Mouse (Mus musculus) liver, postnatal 0 days (tissue): ENCODE results near the gene Arhgef11. TPM values are rescaled to one million over a fixed set of nuclear protein-coding genes. Genes with fewer than 3 reads are reported as not detected.

Experiments used
- ATAC-seq: fragments of 200-750 bp; cut with Nextera tagmentation; 2 replicates; pipeline ENCODE4 v1.8.0; 2017; ENCODE audit warnings: mild to moderate bottlenecking, moderate library complexity
- DNase-seq: peaks from one replicate; pipeline ENCODE4 v3.0.0-alpha.2; 2016
- H3K27ac ChIP-seq: fragments of 300-500 bp; sonication (generic); 2 replicates; pipeline ENCODE4 v1.5.1; 2014; ENCODE audit warnings: antibody characterized with exemption, moderate library complexity, mild to moderate bottlenecking, low read depth
- H3K27me3 ChIP-seq: fragments of 300-500 bp; sonication (generic); 2 replicates; pipeline ENCODE4 v1.6.1; 2014; ENCODE audit warnings: low read length, control low read depth, mixed read lengths; ENCODE audit not compliant: insufficient read depth
- H3K36me3 ChIP-seq: fragments of 300-500 bp; sonication (generic); replicated peaks from 2 replicates; pipeline ENCODE4 v1.6.1; 2014; ENCODE audit warnings: mild to moderate bottlenecking, control low read depth, low read length, moderate library complexity, mixed read lengths; ENCODE audit not compliant: insufficient read depth
- H3K4me1 ChIP-seq: fragments of 300-500 bp; sonication (generic); 2 replicates; pipeline ENCODE4 v1.6.1; 2014; ENCODE audit warnings: antibody characterized with exemption, mild to moderate bottlenecking, control low read depth; ENCODE audit not compliant: insufficient read depth
- H3K4me2 ChIP-seq: fragments of 300-500 bp; sonication (generic); 2 replicates; pipeline ENCODE4 v1.6.1; 2014; ENCODE audit warnings: low read depth, mild to moderate bottlenecking, low read length, moderate library complexity, mixed read lengths
- H3K4me3 ChIP-seq: fragments of 300-500 bp; sonication (generic); 2 replicates; pipeline ENCODE4 v1.5.1; 2014; ENCODE audit warnings: low read depth, low read length
- H3K9ac ChIP-seq: fragments of 300-500 bp; sonication (generic); replicated peaks from 2 replicates; pipeline ENCODE4 v1.6.1; 2014; ENCODE audit warnings: mild to moderate bottlenecking, moderate library complexity
- H3K9me3 ChIP-seq: fragments of 300-500 bp; sonication (generic); 2 replicates; pipeline ENCODE4 v1.6.1; 2016; ENCODE audit warnings: mild to moderate bottlenecking, control low read depth, low read length, mixed read lengths
- CTCF ChIP-seq: sonication (generic); IDR thresholded peaks from 2 replicates; pipeline ENCODE4 v1.5.1; 2016; ENCODE audit warnings: antibody characterized with exemption, low read depth
- EP300 ChIP-seq: IDR thresholded peaks from 2 replicates; pipeline ENCODE4 v1.6.1; 2016; ENCODE audit warnings: antibody characterized with exemption, low read depth, mild to moderate bottlenecking
- WGBS: fragments of 180-500 bp; shearing (Covaris S2); extraction: QIAGEN DNeasy Blood & Tissue Kit; methylation state at CpG from one replicate; pipeline ENCODE4 v1.1.7; 2014; ENCODE audit not compliant: insufficient replicate concordance; 5-methylcytosine and 5-hydroxymethylcytosine counted together
- polyA plus RNA-seq: library from polyadenylated mRNA; unstranded; fragments of >200 nt; fragmentation: Nextera tagmentation; extraction: Ambion mirVana; gene quantifications from 2 replicates; pipeline ENCODE4 v1.2.1, GENCODE M21; 2015

The Arhgef11 gene
- polyA plus RNA-seq, 1 experiment from 2014 or later = 2.8 TPM

DNA sequence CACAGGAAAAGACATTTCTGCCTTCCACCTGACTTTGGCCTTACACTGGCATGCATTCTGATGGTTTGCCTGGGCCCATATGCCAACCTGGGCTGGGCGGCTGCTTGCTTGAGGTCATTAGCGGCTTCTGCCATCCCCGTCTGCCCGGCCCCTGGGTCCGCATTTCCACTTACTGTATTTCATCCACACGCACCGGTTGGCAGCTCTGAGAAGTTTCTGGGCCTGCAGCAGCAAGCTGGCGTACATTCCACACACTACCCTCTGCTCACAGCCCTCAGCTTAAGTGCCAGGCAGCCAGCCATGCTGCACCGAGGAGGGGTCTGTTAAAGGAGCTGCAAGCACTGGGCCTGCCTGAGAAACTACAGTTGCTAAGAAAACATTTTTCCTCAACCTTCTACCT is 13.5 kb downstream of the Arhgef11 start:
- H3K4me1 ChIP-seq = no peaks in the 10 kb centered on the region
- no peak overlapping the region for H3K4me3 ChIP-seq
- H3K9me3 ChIP-seq = no peaks in the 10 kb centered on the region
- 90% methylated on average over 9 of the region's 9 CpGs for WGBS
- DNase-seq = no peak
- no peaks in the 10 kb centered on the region for H3K27me3 ChIP-seq
- no peak for ATAC-seq
- no peak overlapping the region for H3K4me2 ChIP-seq
- H3K27ac ChIP-seq = no peak overlapping the region
- TF ChIP-seq CTCF (no peak), EP300 (no peak)
- 0 out of 2 replicates have a peak, but pooled peaks cover 2% of the 10 kb centered on the region for H3K36me3 ChIP-seq
- no peak overlapping the region for H3K9ac ChIP-seq

DNA sequence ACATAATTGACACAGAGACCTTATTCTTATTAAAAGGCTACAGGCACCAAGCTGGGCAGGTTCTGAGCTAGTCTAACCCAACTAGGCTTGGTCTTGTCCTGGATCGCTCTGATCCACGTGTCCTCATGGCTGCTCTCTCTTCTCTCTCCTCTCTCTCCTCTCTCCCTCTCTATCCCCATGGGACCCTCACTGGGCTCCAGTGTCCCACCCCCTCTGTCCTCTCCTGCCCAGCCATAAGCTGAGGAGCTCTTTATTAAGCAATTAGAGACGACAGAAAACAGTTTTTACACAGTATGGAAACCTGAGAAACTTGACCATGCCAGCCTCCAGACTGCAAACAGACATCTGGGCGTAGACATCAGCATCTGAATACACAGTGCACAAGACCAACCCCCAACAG is 14.0 kb downstream of the Arhgef11 start:
- H3K27ac ChIP-seq = no peak overlapping the region
- no peak overlapping the region for H3K9ac ChIP-seq
- 0 out of 2 replicates have a peak, but pooled peaks cover 2% of the 10 kb centered on the region for H3K36me3 ChIP-seq
- H3K9me3 ChIP-seq = no peaks in the 10 kb centered on the region
- DNase-seq (no peak), ATAC-seq (no peak)
- TF ChIP-seq CTCF (no peak), EP300 (no peak)
- 74% methylated on average over 4 of the region's 4 CpGs for WGBS
- no peak overlapping the region for H3K4me2 ChIP-seq
- no peaks in the 10 kb centered on the region for H3K27me3 ChIP-seq
- H3K4me1 ChIP-seq = no peaks in the 10 kb centered on the region
- no peak overlapping the region for H3K4me3 ChIP-seq

DNA sequence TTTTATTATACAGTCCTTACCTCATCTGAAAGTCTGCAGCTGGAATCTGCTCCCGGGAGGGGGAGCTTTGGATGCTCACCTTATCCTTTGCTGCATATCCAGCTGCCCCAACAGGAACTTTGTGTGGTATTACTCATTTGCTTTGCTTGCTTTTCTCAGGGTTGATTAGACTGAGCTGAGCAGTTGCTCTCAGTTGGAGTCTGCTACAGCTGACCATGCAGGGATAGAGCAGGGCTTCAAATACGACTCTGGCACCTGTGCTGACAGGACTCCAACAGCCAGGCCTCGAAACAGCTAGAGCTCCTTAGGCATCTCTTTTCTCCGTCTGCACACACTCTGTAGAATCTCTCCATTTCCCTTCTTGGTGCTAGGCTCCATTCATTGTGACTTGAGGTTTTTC is 18.2 kb downstream of the Arhgef11 start:
- H3K4me3 ChIP-seq = no peak overlapping the region

DNA sequence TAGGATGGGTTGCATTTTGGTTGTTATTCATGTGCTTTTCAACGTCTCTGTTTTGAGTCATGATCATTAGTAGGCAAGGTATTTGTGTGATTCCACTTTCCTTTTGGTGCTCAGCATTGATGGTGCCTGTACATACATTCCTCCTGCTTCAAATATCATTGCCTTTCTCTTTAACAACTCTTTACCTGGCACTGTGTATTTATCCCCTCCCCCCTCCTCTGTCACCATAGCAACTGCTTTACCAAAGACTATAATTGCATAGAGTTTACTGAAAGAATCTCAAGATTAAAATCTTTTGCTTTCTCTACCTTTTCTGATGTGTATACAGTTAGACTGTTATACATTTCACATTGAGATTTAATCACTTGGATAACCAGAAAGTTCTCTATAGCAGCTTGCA is 26.1 kb downstream of the Arhgef11 start:
- TF ChIP-seq EP300 = no peak
- no peak for DNase-seq
- ATAC-seq = no peak
- no peak overlapping the region for H3K4me2 ChIP-seq
- WGBS = 68% methylated on average over 1 of the region's 1 CpGs
- H3K9me3 ChIP-seq = no peaks in the 10 kb centered on the region
- no peak overlapping the region for H3K4me3 ChIP-seq
- no peak overlapping the region for H3K27ac ChIP-seq
- no peaks in the 10 kb centered on the region for H3K27me3 ChIP-seq
- H3K36me3 ChIP-seq = no peaks in the 10 kb centered on the region
- H3K4me1 ChIP-seq = no peaks in the 10 kb centered on the region
- no peak overlapping the region for H3K9ac ChIP-seq

More for the DNA sequence above, 18.2 kb downstream of the Arhgef11 start:
- TF ChIP-seq CTCF (no peak), EP300 (no peak)
- H3K36me3 ChIP-seq = 0 out of 2 replicates have a peak, but pooled peaks cover 2% of the 10 kb centered on the region
- no peaks in the 10 kb centered on the region for H3K9me3 ChIP-seq
- H3K27me3 ChIP-seq = no peaks in the 10 kb centered on the region
- ATAC-seq (no peak), DNase-seq (no peak)
- no peak overlapping the region for H3K9ac ChIP-seq
- H3K4me1 ChIP-seq = no peaks in the 10 kb centered on the region
- H3K27ac ChIP-seq = no peak overlapping the region
- H3K4me2 ChIP-seq = no peak overlapping the region
- 76% methylated on average over 4 of the region's 4 CpGs for WGBS

DNA sequence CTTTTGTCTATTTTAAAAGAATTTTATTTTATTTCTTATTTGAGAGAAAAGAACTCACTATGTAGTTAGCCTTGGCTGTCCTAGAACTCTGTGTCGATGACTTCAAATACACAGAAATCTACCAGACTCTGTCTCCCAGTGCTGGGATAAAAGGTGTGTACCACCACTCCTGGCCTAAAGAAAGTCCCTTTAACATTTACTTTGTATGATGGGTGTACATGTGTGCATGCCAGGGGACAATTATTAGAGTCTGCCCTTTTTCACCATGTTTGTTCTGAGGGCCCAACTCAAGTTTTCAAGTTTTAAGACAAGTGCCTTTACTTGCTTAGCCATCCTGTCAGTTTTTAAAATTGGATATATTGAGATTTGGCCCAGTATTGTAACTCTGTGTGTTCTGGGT is 28.8 kb downstream of the Arhgef11 start:
- DNase-seq (no peak), ATAC-seq (no peak)
- no peak for TF ChIP-seq EP300
- TF ChIP-seq CTCF = no peak
- Histone ChIP-seq H3K27ac (no peak overlapping the region), H3K4me3 (no peak overlapping the region), H3K4me1 (no peaks in the 10 kb centered on the region), H3K4me2 (no peak overlapping the region), H3K36me3 (no peaks in the 10 kb centered on the region), H3K9me3 (no peaks in the 10 kb centered on the region), H3K9ac (no peak overlapping the region), H3K27me3 (no peaks in the 10 kb centered on the region)
- WGBS = 86% methylated on average over 1 of the region's 1 CpGs

DNA sequence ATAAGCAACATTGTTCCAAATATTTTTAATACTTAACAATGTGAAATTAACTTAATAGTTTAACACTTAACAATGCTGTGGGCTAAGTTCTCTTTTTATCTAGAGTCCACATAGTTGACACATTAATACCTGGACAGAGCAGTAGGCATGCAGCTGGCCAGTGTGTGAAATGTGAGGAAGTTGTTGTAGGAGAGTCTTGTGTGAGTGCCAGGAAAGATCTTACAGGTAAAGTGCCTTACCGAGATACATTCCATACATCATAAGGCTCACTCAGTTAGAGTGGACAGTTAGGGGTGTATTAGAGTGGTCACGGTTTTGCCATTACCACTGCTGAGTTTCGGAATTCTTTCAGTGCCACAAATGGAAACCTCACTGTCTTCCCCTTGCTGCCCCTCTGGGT is 31.7 kb downstream of the Arhgef11 start:
- Histone ChIP-seq H3K4me3 (no peak overlapping the region), H3K4me1 (no peaks in the 10 kb centered on the region), H3K36me3 (no peaks in the 10 kb centered on the region), H3K4me2 (no peak overlapping the region), H3K27ac (no peak overlapping the region), H3K9ac (no peak overlapping the region), H3K27me3 (no peaks in the 10 kb centered on the region), H3K9me3 (no peaks in the 10 kb centered on the region)
- DNase-seq (no peak), ATAC-seq (no peak)
- WGBS = 82% methylated on average over 3 of the region's 3 CpGs
- TF ChIP-seq CTCF (no peak), EP300 (no peak)

DNA sequence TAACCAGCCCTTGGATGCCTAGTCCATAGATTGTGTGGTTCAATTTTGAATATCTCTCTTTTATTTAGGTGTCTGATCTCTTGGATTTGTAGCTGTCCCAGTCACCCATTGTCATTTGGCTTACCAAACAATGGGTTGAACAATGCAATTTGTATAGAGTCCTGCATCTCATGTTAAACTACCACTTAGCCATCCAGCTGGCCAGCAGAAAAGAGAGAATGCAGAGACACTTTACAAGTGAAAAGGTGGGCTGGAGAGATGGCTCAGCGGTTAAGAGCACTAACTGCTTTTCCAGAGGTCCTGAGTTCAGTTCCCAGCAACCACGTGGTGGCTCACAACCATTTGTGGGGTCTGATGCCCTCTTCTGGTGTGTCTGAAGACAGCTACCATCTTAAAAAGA is 41.0 kb downstream of the Arhgef11 start:
- Histone ChIP-seq H3K4me3 (no peak overlapping the region), H3K36me3 (no peaks in the 10 kb centered on the region), H3K9ac (no peak overlapping the region), H3K4me2 (no peak overlapping the region), H3K9me3 (no peaks in the 10 kb centered on the region), H3K27me3 (no peaks in the 10 kb centered on the region), H3K27ac (no peak overlapping the region), H3K4me1 (no peaks in the 10 kb centered on the region)
- TF ChIP-seq CTCF = no peak
- no peak for ATAC-seq
- 65% methylated on average over 2 of the region's 2 CpGs for WGBS
- DNase-seq = no peak
